Mouse (Mus musculus): Measurements from ENCODE around the gene Nefh.

Nefh gene

GRCm38 (mm10) chr11:4947813-4948174 is at the start of gene Nefh:
Gene Nefh, minus strand, starts transcription at chr11:4948064.
- CTCF ChIA-PET: interaction anchor here (0.5 to 3.5 kb wide), 35 partner anchors 9 to 687 kb away, joined by 3 to 16 read pairs (median 5); partner anchors contain the start of gene Gas2l1 (in 1 of the 4)
- POLR2A ChIA-PET: interaction anchor here (0.5 to 3.5 kb wide), 46 partner anchors 9 to 761 kb away, joined by 3 to 30 read pairs (median 4); partner anchors contain the start of genes Ap1b1 (in 2 of the 4), Ewsr1 (in 2 of the 4), Rhbdd3 (in 2 of the 4) and Nipsnap1 (in 1 of the 4)

DNA sequence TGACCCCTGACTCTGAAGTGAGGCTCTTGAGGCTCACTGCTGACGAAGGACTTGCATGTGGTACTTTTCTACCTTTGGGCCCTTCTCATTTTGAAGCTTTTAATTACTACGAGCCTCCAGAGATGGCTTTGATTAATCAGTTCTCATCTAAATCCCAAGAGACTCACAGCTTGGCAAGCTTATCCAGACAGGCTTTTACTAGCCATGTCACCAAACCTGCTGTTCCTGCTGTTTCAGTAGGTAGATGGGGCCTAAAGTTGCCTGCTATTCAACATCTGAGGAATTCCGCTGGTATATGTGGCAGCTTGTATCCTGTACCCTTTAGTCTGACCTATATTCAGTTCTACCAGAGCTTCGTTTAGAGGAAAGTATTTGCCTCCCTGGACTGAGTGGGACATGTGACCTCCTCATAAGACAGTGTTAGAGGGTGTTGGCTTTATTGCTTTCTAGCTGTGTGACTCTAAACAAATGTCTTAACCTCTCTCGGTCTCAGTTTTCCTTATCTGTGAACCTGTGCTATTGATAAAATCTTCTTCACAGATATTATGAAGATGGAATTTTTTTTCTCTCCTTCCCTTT is 48.8 kb upstream of the Nefh start:
- POLR2A ChIA-PET: interaction anchor here in 2 of 4 experiments (0.6 to 1.3 kb wide), 9 partner anchors 10 to 683 kb away, joined by 3 to 5 read pairs (median 3); partner anchors contain the start of genes Ap1b1 (in 1 of the 2), Ewsr1 (in 1 of the 2) and Rhbdd3 (in 1 of the 2)
- CTCF ChIA-PET: interaction anchor here (0.6 to 3.1 kb wide), 7 partner anchors 9 to 1544 kb away, joined by 3 to 9 read pairs (median 4); partner anchors contain the start of gene Gas2l1 (in 1 of the 4)

DNA sequence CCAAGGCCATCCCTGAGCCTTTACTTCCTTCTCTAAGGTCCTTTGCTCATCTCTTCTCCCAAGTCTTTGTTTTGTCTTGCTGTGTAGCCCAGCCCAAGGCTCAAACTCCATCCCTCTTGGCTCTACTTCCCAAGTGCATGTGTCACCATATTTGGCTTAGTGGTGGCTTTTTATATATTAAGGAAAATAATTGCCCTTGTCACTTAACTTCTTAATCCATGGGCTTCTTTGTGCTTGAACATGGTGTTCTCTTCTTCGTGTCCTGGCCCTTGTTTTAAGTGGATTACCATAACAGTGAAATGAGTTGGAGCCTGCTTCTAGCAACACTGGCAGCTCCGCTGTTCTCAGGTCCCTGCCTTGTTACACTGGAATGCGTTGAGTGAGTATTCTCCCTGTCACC is 47.8 kb upstream of the Nefh start:
- CTCF ChIA-PET: interaction anchor here in 2 of 4 experiments (0.9 to 3.1 kb wide), 5 partner anchors 9 to 70 kb away, joined by 3 to 9 read pairs (median 5); partner anchors contain the start of genes Ap1b1 (in 1 of the 2) and Gas2l1 (in 1 of the 2)
- POLR2A ChIA-PET: interaction anchor here in 2 of 4 experiments (0.6 to 1.3 kb wide), 6 partner anchors 9 to 106 kb away, joined by 3 to 5 read pairs (median 3); partner anchors contain the start of gene Ap1b1 (in 1 of the 2)

DNA sequence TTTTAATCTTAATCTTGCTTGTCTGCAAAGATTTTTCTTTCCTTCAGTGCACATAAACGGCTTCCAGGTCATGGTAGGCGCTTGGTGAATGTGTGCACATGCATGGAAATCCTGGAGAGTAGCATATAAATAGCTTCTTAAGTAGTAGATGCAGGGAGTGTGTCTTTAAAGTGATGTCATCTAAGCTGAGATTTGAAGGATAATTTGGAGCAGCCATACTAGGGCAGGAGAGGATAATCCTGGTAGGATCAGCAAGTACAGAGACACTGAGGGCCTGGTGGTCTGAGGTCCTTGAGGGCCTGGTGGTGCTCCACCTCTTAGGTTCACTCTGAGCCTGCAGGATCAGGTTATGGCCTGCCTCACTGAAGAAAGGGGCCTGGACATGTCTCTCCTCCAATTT is 44.6 kb upstream of the Nefh start:
- CTCF ChIA-PET: interaction anchor here in 3 of 4 experiments (0.5 to 1.0 kb wide), 3 partner anchors 77 to 241 kb away, joined by 3 read pairs; no protein-coding TSS in a partner anchor

GRCm38 (mm10) chr11:4989187-4989586 is 41.3 kb upstream of the Nefh start:
- ChIA-PET POLR2A (interaction anchor here in 2 of 4 experiments (0.7 to 1.3 kb wide), 3 partner anchors 41 to 110 kb away, joined by 3 to 4 read pairs (median 3); partner anchors contain the start of genes Ewsr1 (in 1 of the 2), Nefh (in 1 of the 2) and Rhbdd3 (in 1 of the 2)), CTCF (interaction anchor here in 3 of 4 experiments (0.6 to 1.3 kb wide), 3 partner anchors 16 kb away, joined by 3 to 5 read pairs (median 4); no protein-coding TSS in a partner anchor)

More for the DNA sequence above, 44.6 kb upstream of the Nefh start:
- POLR2A ChIA-PET: no interaction called here

DNA sequence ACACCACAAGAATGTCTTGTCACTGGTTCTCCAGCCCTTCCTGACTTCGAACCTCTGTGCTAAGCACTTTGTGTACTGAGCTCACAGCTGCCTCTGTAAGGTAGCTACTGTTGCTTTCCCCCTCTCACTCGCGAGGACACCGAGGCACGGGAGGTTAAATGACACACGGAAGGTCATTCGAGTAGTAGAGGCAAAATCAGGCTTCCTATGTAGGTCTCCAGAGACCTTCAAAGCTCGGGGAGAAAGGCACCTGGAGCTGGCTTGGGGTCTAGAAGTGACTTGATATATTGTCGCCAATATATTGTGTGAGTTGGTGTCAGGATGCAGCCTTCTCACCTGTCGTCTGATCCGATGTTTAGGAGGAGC is 39.6 kb upstream of the Nefh start:
- ChIA-PET CTCF (interaction anchor here in 3 of 4 experiments (0.5 to 2.9 kb wide), 8 partner anchors 11 to 166 kb away, joined by 4 to 11 read pairs (median 6); no protein-coding TSS in a partner anchor), POLR2A (interaction anchor here in 2 of 4 experiments (0.7 to 2.1 kb wide), 12 partner anchors 8 to 181 kb away, joined by 3 to 9 read pairs (median 4); no protein-coding TSS in a partner anchor)

DNA sequence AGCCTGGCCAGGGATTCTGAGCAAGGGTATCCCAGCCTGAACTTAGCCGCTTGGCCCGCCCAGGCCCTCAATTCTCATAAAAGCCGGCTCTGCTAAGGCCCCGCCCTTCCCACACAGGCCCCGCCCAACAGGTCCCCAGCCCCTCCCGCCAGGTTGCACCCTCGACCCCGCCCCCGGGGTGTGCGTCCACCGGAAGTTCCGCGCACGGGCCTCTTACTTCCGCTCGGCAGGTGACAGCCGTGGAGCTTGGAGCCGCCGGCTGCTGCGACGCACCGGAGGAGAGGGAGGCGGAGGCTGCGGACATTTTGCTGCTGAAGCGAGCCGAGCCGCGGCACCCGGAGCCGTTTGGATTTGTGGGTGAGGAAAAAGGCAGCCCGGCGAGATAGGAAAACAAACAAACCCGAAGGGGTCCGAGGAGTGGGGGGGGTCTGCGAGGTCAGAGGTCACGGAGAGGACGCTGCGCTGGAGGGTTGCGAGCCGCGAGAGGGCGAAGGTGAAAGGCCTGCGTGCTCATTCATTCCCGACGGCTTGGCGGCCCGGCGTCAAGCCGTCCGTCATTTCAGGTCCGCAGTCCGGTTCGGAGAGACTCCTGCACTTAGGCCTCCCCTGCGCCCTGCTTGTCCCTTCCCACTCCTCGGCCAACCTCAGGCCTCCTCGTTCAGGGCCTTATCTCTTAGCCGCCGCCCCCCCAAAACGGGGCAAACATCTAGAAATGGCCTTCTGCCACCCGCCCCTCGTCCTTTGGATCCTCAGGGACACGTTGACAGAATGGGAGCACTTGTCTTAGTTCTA is 39.0 kb upstream of the Nefh start, which contains the start of gene Ap1b1:
Ap1b1 (plus strand) TSS at position 130 of the 792 bp plus-strand sequence.
- ChIA-PET POLR2A (interaction anchor here in 3 of 4 experiments (0.5 to 2.1 kb wide), 29 partner anchors 9 to 800 kb away, joined by 3 to 9 read pairs (median 4); partner anchors contain the start of genes Ewsr1 (in 1 of the 3), Gas2l1 (in 1 of the 3), Nefh (in 1 of the 3) and Rhbdd3 (in 1 of the 3)), CTCF (interaction anchor here (0.5 to 2.9 kb wide), 18 partner anchors 9 to 815 kb away, joined by 3 to 13 read pairs (median 5); partner anchors contain the start of gene Gas2l1 (in 1 of the 4))

DNA sequence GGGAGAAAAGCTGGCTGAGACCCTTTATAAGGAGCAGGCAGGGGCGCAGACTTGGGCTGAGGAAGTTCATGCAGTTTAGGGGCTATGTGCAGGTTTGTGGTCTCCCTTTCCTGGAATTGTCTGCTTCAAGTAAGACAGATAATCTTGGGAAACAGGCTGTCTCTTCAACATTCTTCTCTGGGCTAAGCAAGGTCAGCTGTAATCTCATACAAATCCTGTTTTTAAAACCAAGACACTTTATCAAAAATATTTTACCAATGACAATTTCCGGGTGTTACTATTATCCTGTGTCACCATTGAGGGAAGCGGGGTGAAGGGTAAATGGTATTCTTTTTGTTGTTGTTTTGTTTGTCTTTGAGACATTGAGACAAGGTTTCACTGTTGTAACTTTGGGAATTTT is 36.9 kb upstream of the Nefh start:
- POLR2A ChIA-PET: interaction anchor here in 2 of 4 experiments (0.6 to 1.2 kb wide), 4 partner anchors 53 to 709 kb away, joined by 3 to 8 read pairs (median 3); no protein-coding TSS in a partner anchor
- CTCF ChIA-PET: interaction anchor here in 1 of 4 experiments (1.0 to 2.3 kb wide), 2 partner anchors 9 to 12 kb away, joined by 5 to 11 read pairs; no protein-coding TSS in a partner anchor

DNA sequence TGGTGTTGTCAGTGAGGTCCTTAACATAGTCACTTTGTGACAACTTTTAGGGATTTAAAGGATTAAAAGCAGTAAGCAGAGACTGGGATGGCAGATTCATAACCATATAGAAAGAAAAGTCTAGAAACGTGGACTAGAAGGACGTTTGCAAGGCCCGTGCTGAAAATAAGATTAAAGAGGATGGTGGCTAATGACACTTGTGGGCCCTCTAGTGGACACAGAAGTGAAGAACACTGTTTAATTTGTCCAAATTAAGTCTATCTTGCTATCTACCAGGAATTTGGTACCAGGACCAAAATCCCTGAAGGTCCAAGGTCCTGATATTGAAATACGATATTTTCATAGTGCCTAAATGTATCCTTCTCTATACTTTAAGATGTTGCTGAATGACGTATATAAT is 36.4 kb upstream of the Nefh start:
- CTCF ChIA-PET: interaction anchor here (0.6 to 2.3 kb wide), 17 partner anchors 9 to 414 kb away, joined by 3 to 11 read pairs (median 4); partner anchors contain the start of genes Nefh (in 1 of the 4) and Nipsnap1 (in 1 of the 4)
- POLR2A ChIA-PET: interaction anchor here in 2 of 4 experiments (0.6 to 1.8 kb wide), 6 partner anchors 11 to 490 kb away, joined by 3 to 4 read pairs (median 3); no protein-coding TSS in a partner anchor

GRCm38 (mm10) chr11:4983538-4983937 is 35.7 kb upstream of the Nefh start:
- ChIA-PET POLR2A (interaction anchor here in 3 of 4 experiments (0.6 to 1.9 kb wide), 9 partner anchors 10 to 177 kb away, joined by 3 to 6 read pairs (median 3); no protein-coding TSS in a partner anchor), CTCF (interaction anchor here (0.6 to 2.3 kb wide), 23 partner anchors 8 to 721 kb away, joined by 3 to 11 read pairs (median 3); partner anchors contain the start of gene Nefh (in 1 of the 4))

DNA sequence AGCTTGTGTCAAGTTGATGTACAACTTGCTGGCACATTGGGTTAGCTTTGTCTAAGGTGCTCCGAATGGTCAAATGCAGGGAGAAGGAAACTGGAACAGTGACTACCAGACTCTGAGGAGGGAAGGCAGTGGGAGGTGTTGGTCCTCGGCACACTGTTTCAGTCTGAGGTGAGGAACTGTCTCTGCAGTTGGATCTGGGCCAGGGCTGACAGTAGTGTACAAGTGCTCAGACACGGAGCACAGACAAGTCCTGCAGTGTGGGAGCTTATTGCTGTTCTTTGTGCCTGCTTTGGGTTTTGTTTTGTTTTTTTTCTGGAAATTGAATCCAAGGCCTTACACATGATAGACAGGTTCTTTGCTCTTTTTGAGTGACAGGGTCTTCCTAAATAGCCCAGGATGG is 35.1 kb upstream of the Nefh start:
- POLR2A ChIA-PET: interaction anchor here in 3 of 4 experiments (0.6 to 1.9 kb wide), 6 partner anchors 10 to 110 kb away, joined by 3 to 6 read pairs (median 4); no protein-coding TSS in a partner anchor
- CTCF ChIA-PET: interaction anchor here (0.6 to 2.3 kb wide), 17 partner anchors 10 to 904 kb away, joined by 3 to 11 read pairs (median 3); partner anchors contain the start of gene Nefh (in 1 of the 4)

DNA sequence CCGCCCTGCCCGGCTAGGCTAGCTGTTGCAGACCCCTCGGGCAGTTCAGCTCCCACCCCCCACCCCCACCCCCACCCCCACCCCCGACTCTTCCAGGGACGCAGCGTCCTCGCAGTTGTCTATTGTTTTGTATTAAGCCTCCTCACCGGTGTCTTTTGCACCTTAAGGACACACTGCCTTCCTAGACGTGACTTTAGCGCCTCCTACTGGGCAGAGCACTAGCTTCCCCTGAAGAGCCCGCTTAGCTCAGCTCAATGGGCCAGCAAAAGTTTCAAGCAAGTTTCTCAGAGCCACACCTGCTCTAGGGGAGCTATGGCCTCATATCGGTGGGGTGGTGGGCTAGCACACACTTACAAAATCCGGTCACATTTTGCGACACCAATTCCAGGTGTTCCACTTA is 27.8 kb upstream of the Nefh start:
- CTCF ChIA-PET: interaction anchor here (0.5 to 3.0 kb wide), 73 partner anchors 8 to 1521 kb away, joined by 3 to 27 read pairs (median 4); partner anchors contain the start of genes Gas2l1 (in 2 of the 4), Ap1b1 (in 1 of the 4), Nefh (in 1 of the 4) and Thoc5 (in 1 of the 4)
- POLR2A ChIA-PET: interaction anchor here in 3 of 4 experiments (0.6 to 1.4 kb wide), 9 partner anchors 12 to 59 kb away, joined by 3 to 4 read pairs (median 3); partner anchors contain the start of gene Nefh (in 1 of the 3)

DNA sequence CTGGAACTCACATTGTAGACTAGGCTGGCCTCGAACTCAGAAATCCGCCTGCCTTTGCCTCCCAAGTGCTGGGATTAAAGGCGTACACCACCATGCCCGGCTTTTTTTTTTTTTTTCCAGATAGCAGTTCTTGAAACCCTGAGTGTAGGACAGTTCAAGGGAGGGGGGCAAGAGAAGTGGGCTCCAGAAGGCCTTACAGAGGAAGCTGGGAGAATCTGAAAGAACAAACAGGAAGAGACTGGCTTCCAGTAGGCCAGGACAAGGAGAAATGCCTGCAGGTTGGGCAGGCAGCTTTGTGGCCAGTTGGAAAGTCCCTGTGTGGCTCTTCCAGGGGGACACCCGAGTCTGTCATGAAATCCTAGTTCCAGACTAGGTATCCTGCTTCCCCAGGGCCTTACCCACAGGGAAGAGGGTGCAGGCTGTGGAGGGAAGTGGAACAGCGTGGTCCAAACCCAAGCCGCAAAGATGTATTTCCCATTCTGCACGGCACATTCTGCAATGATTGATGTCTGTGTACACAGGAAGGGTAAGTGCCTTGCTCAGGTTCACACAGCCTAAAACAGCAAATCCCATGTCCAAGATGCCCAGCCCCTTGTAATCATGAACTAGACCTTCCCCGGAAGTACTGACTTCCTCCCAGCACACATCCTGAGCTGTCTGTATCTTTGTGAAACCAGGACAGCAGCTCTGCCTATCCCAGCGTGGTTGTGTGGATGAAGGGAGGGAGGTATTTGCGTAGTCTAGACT is 26.7 kb upstream of the Nefh start:
- POLR2A ChIA-PET: interaction anchor here in 3 of 4 experiments (0.5 to 1.4 kb wide), 6 partner anchors 28 to 1708 kb away, joined by 3 to 4 read pairs (median 3); no protein-coding TSS in a partner anchor

DNA sequence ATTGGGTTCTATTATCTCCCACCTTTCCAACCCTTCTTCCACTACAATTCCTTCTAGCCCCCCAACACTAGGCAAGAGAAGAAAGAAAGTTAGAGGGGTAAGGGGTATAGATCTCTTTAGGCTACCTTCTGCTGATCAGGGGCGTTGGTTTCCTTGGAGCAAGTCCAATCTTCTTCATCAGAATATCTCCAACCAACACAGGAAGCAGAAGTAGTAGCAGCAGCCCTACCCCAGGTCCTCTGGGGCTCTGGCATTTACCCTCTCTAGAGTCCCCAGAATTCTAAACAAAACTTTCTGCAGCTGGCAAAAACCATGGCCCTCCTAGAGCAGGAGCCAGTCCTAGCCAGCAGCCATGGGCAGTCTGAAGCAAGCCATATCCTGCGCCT is 26.0 kb upstream of the Nefh start:
- CTCF ChIA-PET: interaction anchor here (0.5 to 2.5 kb wide), 66 partner anchors 10 to 715 kb away, joined by 3 to 29 read pairs (median 4); partner anchors contain the start of genes Gas2l1 (in 4 of the 4), Ap1b1 (in 2 of the 4), Nefh (in 2 of the 4) and Thoc5 (in 1 of the 4)

More for the DNA sequence above, 26.7 kb upstream of the Nefh start:
- CTCF ChIA-PET: interaction anchor here (0.5 to 3.0 kb wide), 33 partner anchors 8 to 331 kb away, joined by 3 to 27 read pairs (median 5); partner anchors contain the start of genes Nefh (in 2 of the 4) and Ap1b1 (in 1 of the 4)

DNA sequence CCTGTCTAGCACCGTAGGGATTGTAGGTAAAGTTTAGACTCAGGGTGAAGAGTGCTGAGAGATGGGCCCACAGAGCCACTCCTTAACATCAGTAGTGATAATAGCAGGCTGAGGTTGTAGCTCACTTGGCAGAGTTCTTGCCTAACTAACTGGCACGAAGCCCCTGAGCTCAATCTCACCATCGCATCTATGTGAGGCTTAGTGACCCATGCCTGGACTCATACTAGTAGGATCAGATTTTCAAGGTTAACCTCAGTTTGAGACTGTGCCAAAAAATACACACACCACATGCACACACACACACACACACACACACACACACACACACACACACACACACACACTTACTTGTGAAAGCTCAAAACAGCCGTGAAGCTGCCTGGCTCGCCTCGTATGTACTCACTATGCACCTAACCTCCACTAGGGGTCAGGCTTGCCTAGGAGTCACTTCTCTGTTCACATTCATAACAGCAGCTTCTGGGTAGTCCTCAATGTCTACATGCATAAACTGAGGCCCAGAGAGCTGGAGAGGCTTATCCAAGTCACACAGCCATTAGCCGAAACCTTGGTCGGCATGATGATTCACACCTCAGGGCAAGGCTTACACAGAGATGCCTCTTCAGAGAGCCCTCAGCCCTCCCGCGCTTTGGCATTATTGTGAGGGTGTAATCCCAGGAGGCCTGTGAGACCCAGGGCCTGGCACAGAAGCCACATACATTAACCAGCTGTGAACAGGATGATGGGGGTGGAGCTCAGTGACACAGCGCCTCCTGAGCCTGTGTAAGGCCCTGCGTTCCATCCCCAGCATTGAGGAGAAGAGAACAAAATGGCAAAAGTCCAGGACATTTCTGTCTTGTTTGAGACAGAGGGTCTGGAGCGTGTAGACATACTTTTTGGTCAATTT is 25.4 kb upstream of the Nefh start:
- POLR2A ChIA-PET: interaction anchor here (0.5 to 1.6 kb wide), 15 partner anchors 10 to 1680 kb away, joined by 3 to 4 read pairs (median 3); partner anchors contain the start of gene Gas2l1 (in 1 of the 4)
- CTCF ChIA-PET: interaction anchor here (0.5 to 2.5 kb wide), 101 partner anchors 8 to 1293 kb away, joined by 3 to 29 read pairs (median 4); partner anchors contain the start of genes Gas2l1 (in 4 of the 4), Ap1b1 (in 2 of the 4), Nefh (in 2 of the 4) and Mtmr3 (in 1 of the 4)

More for the DNA sequence above, 26.0 kb upstream of the Nefh start:
- POLR2A ChIA-PET: interaction anchor here in 2 of 4 experiments (0.9 to 1.6 kb wide), 7 partner anchors 10 to 126 kb away, joined by 3 to 4 read pairs (median 3); partner anchors contain the start of gene Gas2l1 (in 1 of the 2)
